In genomic region chr3:146769569-146769939, GRCm38 (mm10) we compare ENCODE assay signal across 11 mouse cellular contexts. TPM values are rescaled to one million over a fixed set of nuclear protein-coding genes. Genes with fewer than 3 reads are reported as not detected.
DNase-seq lines count a peak whose midpoint lies in the region; ATAC-seq lines count a peak whose summit lies in the region.
"Had no signal": no experiment of that assay in that cellular context is flagged by ENCODE, and none has a peak within 500 bp of the region (broad histone marks: within the 10 kb centered on the region; RNA-seq: fewer than 3 reads in every experiment).

No protein-coding gene starts in this region.

- H3K4me1 ChIP-seq in heart, embryonic 15.5 days (replicated peaks), result peaks cover 32% of the 10 kb centered on the region
- H3K4me1 ChIP-seq in forebrain, embryonic 12.5 days, result peaks cover 21% of the 10 kb centered on the region
- 0 out of 2 replicates have a peak, but pooled peaks cover 3% of the 10 kb centered on the region for H3K4me1 ChIP-seq in intestine, embryonic 15.5 days (replicated peaks)
- peaks cover 46% of the 10 kb centered on the region for H3K4me1 ChIP-seq in neural tube, embryonic 13.5 days (replicated peaks)

- WGBS in heart, embryonic 15.5 days, result 19% methylated on average over 2 of the region's 2 CpGs
- WGBS in forebrain, embryonic 12.5 days, result 7% methylated on average over 2 of the region's 2 CpGs
- whole genome bisulfite sequencing in intestine, embryonic 15.5 days, result 39% methylated on average over 2 of the region's 2 CpGs
- 13% methylated on average over 2 of the region's 2 CpGs for WGBS in neural tube, embryonic 13.5 days

- no peaks in the 10 kb centered on the region for H3K9me3 ChIP-seq in heart, embryonic 15.5 days (replicated peaks)
- no peaks in the 10 kb centered on the region for H3K9me3 ChIP-seq in forebrain, embryonic 12.5 days
- no peaks in the 10 kb centered on the region for H3K9me3 ChIP-seq in intestine, embryonic 15.5 days
- H3K9me3 ChIP-seq in neural tube, embryonic 13.5 days, result no peaks in the 10 kb centered on the region

- intact Hi-C loops in left cerebral cortex, postnatal 10 days (cut with DNase I), result loop anchor here (5.0 kb wide), 2 partner anchors 147 to 207 kb away; no protein-coding TSS in a partner anchor

- H3K4me3 ChIP-seq in heart, embryonic 15.5 days, result peak overlapping the region; percentile 37
- H3K4me3 ChIP-seq in forebrain, embryonic 12.5 days (replicated peaks), result peak overlapping the region; percentile 33
- no peak overlapping the region for H3K4me3 ChIP-seq in intestine, embryonic 15.5 days (replicated peaks)
- peak overlapping the region; percentile 41 for H3K4me3 ChIP-seq in neural tube, embryonic 13.5 days

- no peaks in the 10 kb centered on the region for H3K27me3 ChIP-seq in heart, embryonic 15.5 days
- no peaks in the 10 kb centered on the region for H3K27me3 ChIP-seq in forebrain, embryonic 12.5 days
- no peaks in the 10 kb centered on the region for H3K27me3 ChIP-seq in intestine, embryonic 15.5 days (replicated peaks)
- no peaks in the 10 kb centered on the region for H3K27me3 ChIP-seq in neural tube, embryonic 13.5 days

- H3K9ac ChIP-seq in heart, embryonic 15.5 days, result no peak overlapping the region
- peak overlapping the region; percentile 47; the same call in 1 of the 2 replicates for H3K9ac ChIP-seq in forebrain, embryonic 12.5 days
- no peak overlapping the region for H3K9ac ChIP-seq in intestine, embryonic 15.5 days
- H3K9ac ChIP-seq in neural tube, embryonic 13.5 days, result peak overlapping the region; percentile 73

- no peak for DNase-seq in heart, postnatal 4 days
- no peak for DNase-seq in spleen, postnatal 36 days (ENCODE audit: low spot score in 2 of 2)
- DNase-seq in thymus, postnatal 4 days, result no peak
- no peak for DNase-seq in left cerebral cortex, postnatal 10 days (ENCODE audit: extremely low spot score in 1 of 2, low spot score in 2 of 2)
- DNase-seq: adrenal gland, postnatal 14 days; gastrocnemius, postnatal 14 days; thymus, adult 2 months had no signal

- peak overlapping the region; percentile 64 for H3K4me2 ChIP-seq in heart, embryonic 15.5 days
- peak overlapping the region; percentile 53 for H3K4me2 ChIP-seq in forebrain, embryonic 12.5 days
- 0 out of 2 replicates have a peak overlapping the region, but pooled peaks have one; percentile 37 for H3K4me2 ChIP-seq in intestine, embryonic 15.5 days (replicated peaks)
- peak overlapping the region; percentile 53 for H3K4me2 ChIP-seq in neural tube, embryonic 13.5 days

- H3K36me3 ChIP-seq in heart, embryonic 15.5 days, result no peaks in the 10 kb centered on the region; the same call in 1 of the 2 replicates
- no peaks in the 10 kb centered on the region for H3K36me3 ChIP-seq in forebrain, embryonic 12.5 days (replicated peaks)
- no peaks in the 10 kb centered on the region for H3K36me3 ChIP-seq in intestine, embryonic 15.5 days
- no peaks in the 10 kb centered on the region for H3K36me3 ChIP-seq in neural tube, embryonic 13.5 days

- no peak for ATAC-seq in heart, embryonic 15.5 days (replicated peaks; ENCODE audit: insufficient number of reproducible peaks, insufficient read depth, low FRiP score, low read depth)
- peak; percentile 67; the same call in 1 of the 2 replicates for ATAC-seq in forebrain, embryonic 12.5 days (ENCODE audit: low FRiP score)
- no peak for ATAC-seq in intestine, embryonic 15.5 days
- peak; percentile 74 for ATAC-seq in neural tube, embryonic 13.5 days (ENCODE audit: low read depth)

- peak overlapping the region; percentile 56; the same call in 1 of the 2 replicates for H3K27ac ChIP-seq in heart, embryonic 15.5 days
- peak overlapping the region; percentile 81 for H3K27ac ChIP-seq in forebrain, embryonic 12.5 days
- no peak overlapping the region for H3K27ac ChIP-seq in intestine, embryonic 15.5 days
- H3K27ac ChIP-seq in neural tube, embryonic 13.5 days (replicated peaks), result peak overlapping the region; percentile 92

RNA-seq across cellular contexts. Expression of gene Prkacb, which starts 43.2 kb away (rescaled TPM):
- 46.8 and 52.7 TPM in 2 replicates for polyA plus RNA-seq in heart, embryonic 15.5 days (2015; fragmentation: Nextera tagmentation; extraction: Ambion mirVana)
- total RNA-seq in heart, postnatal 4 days (2021), result 100 to 1,000 TPM in 1 of 2 experiments, 10 to 100 TPM in 1; 93.6 to 106 TPM
- polyA plus RNA-seq in forebrain, embryonic 12.5 days (2016; fragmentation: Nextera tagmentation; extraction: Ambion mirVana), result 92.2 and 103 TPM in 2 replicates
- 43.1 and 50.0 TPM in 2 replicates for polyA plus RNA-seq in intestine, embryonic 15.5 days (2015; fragmentation: Nextera tagmentation; extraction: Ambion mirVana)
- 133 and 140 TPM in 2 replicates for polyA plus RNA-seq in neural tube, embryonic 13.5 days (2015; fragmentation: Nextera tagmentation; extraction: Ambion mirVana)
- 100 to 1,000 TPM; 488 to 489 TPM for total RNA-seq in left cerebral cortex, postnatal 10 days (2021)

Comparison
In these comparisons a context has a peak if more than half of its experiments do, and no peak if none do; other contexts are left out.
1. ATAC-seq: peak in forebrain, embryonic 12.5 days (single experiment) and neural tube, embryonic 13.5 days (single experiment); none in heart, embryonic 15.5 days (single experiment) and intestine, embryonic 15.5 days (single experiment).
2. H3K9ac ChIP-seq: peak in forebrain, embryonic 12.5 days (single experiment) and neural tube, embryonic 13.5 days (single experiment); none in heart, embryonic 15.5 days (single experiment) and intestine, embryonic 15.5 days (single experiment).
3. Peak in every context shown above with its lines, with median percentiles within 50 percentile points of each other: H3K4me2 ChIP-seq.